Mouse (Mus musculus) retina, adult 2 months (tissue): Measurements from ENCODE around the gene Smarca2.
"Not testable (repeated sequence)": the region's sequence is repeated elsewhere in the genome, so short reads cannot be mapped to it uniquely, and the experiment has no call there.

Experiments used
- DNase-seq: peaks from one replicate; pipeline ENCODE4 v3.0.0-alpha.2; 2012; ENCODE audit warnings: low read depth, low spot score

Gene Smarca2

GRCm38 (mm10) chr19:26690516-26690915, 85.7 kb downstream of the Smarca2 start:
- DNase-seq: no peak

- DNase-seq: no peak
Measured at GRCm38 (mm10) chr19:26697107-26697506, 92.3 kb downstream of the Smarca2 start.

- no peak for DNase-seq
Measured at GRCm38 (mm10) chr19:26704545-26705209, 99.8 kb downstream of the Smarca2 start.

GRCm38 (mm10) chr19:26706910-26707309, 102.1 kb downstream of the Smarca2 start:
- no peak for DNase-seq

- no peak for DNase-seq
Measured at GRCm38 (mm10) chr19:26709095-26709494, 104.2 kb downstream of the Smarca2 start.

GRCm38 (mm10) chr19:26711268-26711667, 106.4 kb downstream of the Smarca2 start:
- no peak for DNase-seq

- no peak for DNase-seq
Measured at GRCm38 (mm10) chr19:26716217-26716616, 111.4 kb downstream of the Smarca2 start.

- DNase-seq: peak; percentile 33
Measured at GRCm38 (mm10) chr19:26718221-26718620, 113.4 kb downstream of the Smarca2 start.

- DNase-seq: no peak
Measured at GRCm38 (mm10) chr19:26719161-26719560, 114.3 kb downstream of the Smarca2 start.

- DNase-seq: no peak
Measured at GRCm38 (mm10) chr19:26721741-26722140, 116.9 kb downstream of the Smarca2 start.

- DNase-seq: no peak
Measured at GRCm38 (mm10) chr19:26723899-26724298, 119.0 kb downstream of the Smarca2 start.

GRCm38 (mm10) chr19:26724626-26725025, 119.8 kb downstream of the Smarca2 start:
- DNase-seq: no peak

- no peak for DNase-seq
Measured at GRCm38 (mm10) chr19:26727796-26728195, 122.9 kb downstream of the Smarca2 start.

- no peak for DNase-seq
Measured at GRCm38 (mm10) chr19:26730486-26730885, 125.6 kb downstream of the Smarca2 start.

GRCm38 (mm10) chr19:26731121-26731520, 126.3 kb downstream of the Smarca2 start:
- no peak for DNase-seq

GRCm38 (mm10) chr19:26731809-26732208, 127.0 kb downstream of the Smarca2 start:
- no peak for DNase-seq

GRCm38 (mm10) chr19:26733055-26733454, 128.2 kb downstream of the Smarca2 start:
- DNase-seq: no peak

- DNase-seq: no peak
Measured at GRCm38 (mm10) chr19:26733546-26734100, 128.8 kb downstream of the Smarca2 start.

GRCm38 (mm10) chr19:26734704-26735109, 129.9 kb downstream of the Smarca2 start:
- DNase-seq: no peak

- DNase-seq: not testable (repeated sequence)
Measured at GRCm38 (mm10) chr19:26745021-26745420, 140.2 kb downstream of the Smarca2 start.

- DNase-seq: no peak
Measured at GRCm38 (mm10) chr19:26745567-26745966, 140.7 kb downstream of the Smarca2 start.

GRCm38 (mm10) chr19:26746290-26746689, 141.4 kb downstream of the Smarca2 start:
- DNase-seq: no peak

GRCm38 (mm10) chr19:26746709-26747467, 142.0 kb downstream of the Smarca2 start:
- DNase-seq: no peak
